Mouse (Mus musculus): ENCODE measurements around the gene Dnah9. TPM values are rescaled to one million over a fixed set of nuclear protein-coding genes. Genes with fewer than 3 reads are reported as not detected.

Gene Dnah9
- polyA plus RNA-seq, 1 experiment = not detected

DNA sequence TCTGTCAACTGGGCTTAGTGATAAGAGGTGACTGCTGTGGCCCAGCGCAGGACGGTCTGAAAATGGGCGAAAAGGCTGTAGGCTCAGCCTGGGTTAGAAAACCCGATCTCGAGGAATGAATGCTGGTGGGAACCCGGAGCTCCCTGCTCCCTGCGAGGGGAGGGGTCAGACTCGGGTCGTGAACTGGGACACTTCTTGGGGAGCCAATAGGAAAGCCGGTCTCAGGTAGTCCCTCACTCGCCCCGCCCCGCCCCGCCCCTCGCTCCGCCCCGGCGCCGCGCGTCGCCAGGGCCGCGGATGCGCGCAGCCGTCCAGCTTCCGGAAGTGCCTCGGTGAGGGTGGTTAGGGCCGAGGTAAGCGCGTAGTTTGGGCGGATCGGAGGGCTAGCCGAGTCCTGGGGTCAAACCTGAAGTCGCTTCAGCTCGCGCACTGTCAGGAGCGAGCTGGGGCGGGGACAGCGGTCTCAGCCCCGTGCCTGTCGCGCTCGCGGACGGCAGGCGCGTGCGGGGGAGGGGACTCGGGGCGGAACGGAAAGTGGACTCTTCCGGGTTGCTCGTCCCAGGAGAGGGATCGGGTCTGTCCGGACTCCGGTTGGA is 361.3 kb downstream of the Dnah9 start, which contains the start of gene Zkscan6:
Zkscan6 (plus strand) TSS at position 267 of the 596 bp plus-strand sequence.
- H3K4me3 ChIP-seq (ENCODE audit: low read depth, low read length) = peak within 1 kb of the TSS; percentile 96
- H3K9me3 ChIP-seq (replicated peaks; ENCODE audit: control insufficient read depth, insufficient read depth, low read length, poor library complexity, severe bottlenecking) = no peaks in the 10 kb centered on the region
- no peaks in the 10 kb centered on the region for H3K4me1 ChIP-seq (ENCODE audit: control insufficient read depth, insufficient read depth, low read length)
- H3K9ac ChIP-seq (ENCODE audit: low read depth, poor library complexity, severe bottlenecking) = peak within 1 kb of the TSS; percentile 73
- H3K27me3 ChIP-seq (ENCODE audit: control insufficient read depth, insufficient read depth, low read length, poor library complexity, severe bottlenecking) = no peaks in the 10 kb centered on the region
- no peaks in the 10 kb centered on the region for H3K36me3 ChIP-seq (ENCODE audit: control insufficient read depth, insufficient read depth, low read length, poor library complexity, severe bottlenecking)
- H3K27ac ChIP-seq (ENCODE audit: insufficient read depth, low read length) = peak within 1 kb of the TSS; percentile 80
- TF ChIP-seq CTCF (IDR thresholded peaks at IDR 0.05; ENCODE audit: low read depth, low read length) = no peak
- no peak for TF ChIP-seq EP300 (IDR thresholded peaks at IDR 0.05; ENCODE audit: insufficient read depth, low read depth, low read length)
- TF ChIP-seq POLR2A (IDR thresholded peaks at IDR 0.05; ENCODE audit: insufficient read depth, low read length) = peak; percentile 55

DNA sequence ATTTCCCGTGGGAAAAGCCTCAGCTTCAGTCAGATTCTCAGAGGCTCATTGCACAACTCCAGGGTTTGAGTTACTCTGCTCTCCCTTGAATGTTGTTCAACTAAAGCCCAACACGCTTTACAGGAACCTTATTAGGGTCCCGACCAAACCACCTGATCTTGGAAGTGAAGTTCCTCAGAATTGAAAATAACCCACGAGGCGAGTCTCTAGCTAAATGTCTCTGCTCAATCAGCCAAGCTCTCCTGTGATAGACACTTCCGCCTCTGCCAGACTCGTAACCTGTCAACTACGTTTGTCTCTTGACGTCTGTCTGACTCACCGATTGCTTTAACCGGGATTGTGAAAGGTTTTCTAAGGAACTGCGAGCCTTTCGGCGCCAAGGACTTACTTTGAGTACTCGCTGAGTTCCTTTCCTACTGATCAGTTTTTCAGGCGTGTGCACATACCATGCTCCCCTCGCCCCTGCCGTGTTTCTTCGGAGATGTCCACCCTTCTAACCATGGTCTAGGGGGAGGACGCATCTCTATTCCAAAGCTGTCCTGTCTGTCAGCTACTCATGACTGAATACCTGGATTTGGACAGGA is 361.9 kb downstream of the Dnah9 start:
- TF ChIP-seq POLR2A (IDR thresholded peaks at IDR 0.05; ENCODE audit: insufficient read depth, low read length) (no peak), EP300 (IDR thresholded peaks at IDR 0.05; ENCODE audit: insufficient read depth, low read depth, low read length) (no peak), CTCF (IDR thresholded peaks at IDR 0.05; ENCODE audit: low read depth, low read length) (no peak)
- peak overlapping the region; percentile 25 for H3K9ac ChIP-seq (ENCODE audit: low read depth, poor library complexity, severe bottlenecking)

DNA sequence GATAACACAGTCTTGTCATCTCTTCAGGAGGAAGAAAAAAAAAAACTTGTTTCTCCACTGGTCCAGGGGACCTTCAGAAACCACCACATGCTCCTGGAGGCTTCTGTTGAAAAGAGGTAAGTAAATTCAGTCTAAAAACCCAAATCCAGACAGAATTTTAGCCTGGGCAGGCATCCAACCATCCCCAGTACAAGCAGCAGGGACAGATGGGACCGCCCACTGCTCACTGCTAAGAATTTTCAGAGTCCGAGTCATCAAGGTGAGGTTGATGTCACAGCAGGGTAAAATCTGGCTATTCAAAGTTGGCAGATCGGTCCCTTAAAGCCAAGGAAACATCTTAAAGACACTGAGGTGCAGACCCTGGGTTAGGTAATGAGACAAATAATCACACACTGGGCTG is 366.5 kb downstream of the Dnah9 start:
- Histone ChIP-seq H3K36me3 (ENCODE audit: control insufficient read depth, insufficient read depth, low read length, poor library complexity, severe bottlenecking) (no peaks in the 10 kb centered on the region), H3K27me3 (ENCODE audit: control insufficient read depth, insufficient read depth, low read length, poor library complexity, severe bottlenecking) (no peaks in the 10 kb centered on the region), H3K9ac (ENCODE audit: low read depth, poor library complexity, severe bottlenecking) (no peak overlapping the region), H3K9me3 (replicated peaks; ENCODE audit: control insufficient read depth, insufficient read depth, low read length, poor library complexity, severe bottlenecking) (no peaks in the 10 kb centered on the region), H3K4me1 (ENCODE audit: control insufficient read depth, insufficient read depth, low read length) (no peaks in the 10 kb centered on the region), H3K27ac (ENCODE audit: insufficient read depth, low read length) (no peak overlapping the region), H3K4me3 (ENCODE audit: low read depth, low read length) (no peak overlapping the region)
- TF ChIP-seq CTCF (IDR thresholded peaks at IDR 0.05; ENCODE audit: low read depth, low read length) = no peak

More for the DNA sequence above, 361.9 kb downstream of the Dnah9 start:
- no peaks in the 10 kb centered on the region for H3K27me3 ChIP-seq (ENCODE audit: control insufficient read depth, insufficient read depth, low read length, poor library complexity, severe bottlenecking)
- peak overlapping the region; percentile 92 for H3K4me3 ChIP-seq (ENCODE audit: low read depth, low read length)
- H3K4me1 ChIP-seq (ENCODE audit: control insufficient read depth, insufficient read depth, low read length) = no peaks in the 10 kb centered on the region
- H3K9me3 ChIP-seq (replicated peaks; ENCODE audit: control insufficient read depth, insufficient read depth, low read length, poor library complexity, severe bottlenecking) = no peaks in the 10 kb centered on the region
- H3K36me3 ChIP-seq (ENCODE audit: control insufficient read depth, insufficient read depth, low read length, poor library complexity, severe bottlenecking) = no peaks in the 10 kb centered on the region
- no peak overlapping the region for H3K27ac ChIP-seq (ENCODE audit: insufficient read depth, low read length)

DNA sequence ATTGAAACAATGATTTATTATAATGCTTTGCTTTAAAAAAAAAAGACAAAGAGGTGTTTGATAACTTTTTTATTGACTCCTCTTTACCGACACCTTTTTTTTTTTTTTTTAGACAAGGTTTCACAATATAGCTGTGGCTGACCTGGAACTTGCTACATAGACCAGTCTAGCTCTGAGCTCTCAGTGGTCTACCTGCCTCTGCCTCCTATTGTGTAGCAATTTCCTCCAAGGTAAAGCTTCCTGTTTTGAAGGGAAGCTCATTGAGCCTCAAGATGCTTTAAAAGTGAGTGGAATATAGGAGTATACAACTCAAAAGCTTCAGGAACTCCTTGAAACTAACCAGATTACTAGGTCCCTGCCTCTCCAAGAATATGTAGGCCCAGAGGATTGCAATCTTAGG is 372.5 kb downstream of the Dnah9 start:
- H3K9me3 ChIP-seq (replicated peaks; ENCODE audit: control insufficient read depth, insufficient read depth, low read length, poor library complexity, severe bottlenecking) = no peaks in the 10 kb centered on the region
- H3K4me3 ChIP-seq (ENCODE audit: low read depth, low read length) = no peak overlapping the region
- no peak for TF ChIP-seq CTCF (IDR thresholded peaks at IDR 0.05; ENCODE audit: low read depth, low read length)
- no peak for TF ChIP-seq EP300 (IDR thresholded peaks at IDR 0.05; ENCODE audit: insufficient read depth, low read depth, low read length)
- no peak for TF ChIP-seq POLR2A (IDR thresholded peaks at IDR 0.05; ENCODE audit: insufficient read depth, low read length)
- H3K9ac ChIP-seq (ENCODE audit: low read depth, poor library complexity, severe bottlenecking) = no peak overlapping the region
- no peaks in the 10 kb centered on the region for H3K27me3 ChIP-seq (ENCODE audit: control insufficient read depth, insufficient read depth, low read length, poor library complexity, severe bottlenecking)
- no peaks in the 10 kb centered on the region for H3K36me3 ChIP-seq (ENCODE audit: control insufficient read depth, insufficient read depth, low read length, poor library complexity, severe bottlenecking)
- H3K27ac ChIP-seq (ENCODE audit: insufficient read depth, low read length) = no peak overlapping the region
- no peaks in the 10 kb centered on the region for H3K4me1 ChIP-seq (ENCODE audit: control insufficient read depth, insufficient read depth, low read length)

DNA sequence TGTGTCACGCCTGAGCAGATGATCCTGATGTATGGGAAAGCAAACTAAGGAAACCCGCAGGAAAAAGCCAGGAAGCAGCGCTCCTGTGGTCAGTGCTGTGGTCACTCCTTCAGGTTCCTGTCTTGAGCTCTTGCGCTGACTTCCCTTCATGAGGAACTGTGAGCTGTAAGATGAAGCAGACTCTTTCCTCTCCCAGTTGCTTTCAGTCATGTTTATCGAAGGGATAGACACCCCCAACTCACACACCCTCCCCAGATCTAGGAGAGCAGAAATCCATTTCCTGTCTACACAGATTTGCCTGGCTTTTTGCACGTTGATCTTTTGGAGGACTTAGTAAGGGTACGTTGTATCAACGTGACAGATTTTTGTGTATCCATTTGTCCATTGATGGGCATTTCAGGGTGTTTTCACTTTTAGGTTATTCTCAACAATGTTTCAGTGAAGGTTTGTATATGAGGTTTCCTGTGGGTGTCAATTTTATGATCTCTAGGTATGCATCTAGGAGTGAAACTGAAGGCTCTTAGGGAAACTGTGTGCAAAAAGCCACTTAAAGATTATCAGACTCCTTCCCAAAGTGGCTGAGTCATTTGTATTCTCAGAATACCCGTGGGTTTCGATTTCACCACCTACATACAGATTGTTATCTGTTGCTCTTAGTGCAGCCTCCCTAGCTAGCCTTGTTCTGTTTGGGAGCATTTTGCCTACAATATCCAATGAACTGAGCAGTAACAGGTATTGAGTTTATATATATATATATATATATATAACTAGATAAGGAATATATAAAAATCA is 373.7 kb downstream of the Dnah9 start:
- Histone ChIP-seq H3K4me1 (ENCODE audit: control insufficient read depth, insufficient read depth, low read length) (no peaks in the 10 kb centered on the region), H3K4me3 (ENCODE audit: low read depth, low read length) (no peak overlapping the region), H3K9ac (ENCODE audit: low read depth, poor library complexity, severe bottlenecking) (no peak overlapping the region), H3K36me3 (ENCODE audit: control insufficient read depth, insufficient read depth, low read length, poor library complexity, severe bottlenecking) (no peaks in the 10 kb centered on the region), H3K9me3 (replicated peaks; ENCODE audit: control insufficient read depth, insufficient read depth, low read length, poor library complexity, severe bottlenecking) (no peaks in the 10 kb centered on the region), H3K27ac (ENCODE audit: insufficient read depth, low read length) (no peak overlapping the region), H3K27me3 (ENCODE audit: control insufficient read depth, insufficient read depth, low read length, poor library complexity, severe bottlenecking) (no peaks in the 10 kb centered on the region)
- TF ChIP-seq POLR2A (IDR thresholded peaks at IDR 0.05; ENCODE audit: insufficient read depth, low read length) (no peak), EP300 (IDR thresholded peaks at IDR 0.05; ENCODE audit: insufficient read depth, low read depth, low read length) (no peak), CTCF (IDR thresholded peaks at IDR 0.05; ENCODE audit: low read depth, low read length) (no peak)

DNA sequence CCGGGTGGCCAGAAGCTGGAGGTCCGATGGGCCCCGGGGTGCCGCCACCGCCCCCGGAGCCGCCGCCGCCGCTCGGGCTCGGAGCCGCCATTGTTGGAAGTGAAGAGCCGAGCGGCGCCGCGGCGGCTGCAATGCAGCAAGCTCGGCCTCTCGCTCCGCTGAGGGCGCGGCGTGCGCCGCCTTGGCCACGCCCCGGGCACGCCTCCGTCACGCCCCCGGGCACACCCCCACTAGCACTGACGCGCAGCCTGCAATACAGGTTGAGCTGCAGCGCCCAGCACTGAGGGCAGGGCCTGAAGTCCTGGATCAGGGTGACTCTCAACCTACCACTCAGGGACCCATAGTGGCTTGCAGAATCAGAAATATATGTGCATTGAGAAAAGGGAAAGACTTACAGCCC is 380.2 kb downstream of the Dnah9 start, which contains the start of gene Map2k4:
Map2k4 (minus strand) TSS at position 144 of the 400 bp plus-strand sequence.
- H3K27me3 ChIP-seq (ENCODE audit: control insufficient read depth, insufficient read depth, low read length, poor library complexity, severe bottlenecking) = no peaks in the 10 kb centered on the region; the same call in 1 of the 2 replicates
- no peaks in the 10 kb centered on the region; the same call in 1 of the 2 replicates for H3K36me3 ChIP-seq (ENCODE audit: control insufficient read depth, insufficient read depth, low read length, poor library complexity, severe bottlenecking)
- H3K9ac ChIP-seq (ENCODE audit: low read depth, poor library complexity, severe bottlenecking) = peak within 1 kb of the TSS; percentile 100
- no peak within 1 kb of the TSS for H3K27ac ChIP-seq (ENCODE audit: insufficient read depth, low read length)
- peak within 1 kb of the TSS; percentile 98 for H3K4me3 ChIP-seq (ENCODE audit: low read depth, low read length)
- H3K4me1 ChIP-seq (ENCODE audit: control insufficient read depth, insufficient read depth, low read length) = no peaks in the 10 kb centered on the region
- no peak for TF ChIP-seq CTCF (IDR thresholded peaks at IDR 0.05; ENCODE audit: low read depth, low read length)
- TF ChIP-seq POLR2A (IDR thresholded peaks at IDR 0.05; ENCODE audit: insufficient read depth, low read length) = peak; percentile 61
- TF ChIP-seq EP300 (IDR thresholded peaks at IDR 0.05; ENCODE audit: insufficient read depth, low read depth, low read length) = no peak
- no peaks in the 10 kb centered on the region for H3K9me3 ChIP-seq (replicated peaks; ENCODE audit: control insufficient read depth, insufficient read depth, low read length, poor library complexity, severe bottlenecking)

Data from ES-Bruce4 (cell line).